Mouse (Mus musculus): ENCODE data around the gene Rasgrp1. TPM values are rescaled to one million over a fixed set of nuclear protein-coding genes. Genes with fewer than 3 reads are reported as not detected.
A peak's percentile ranks its signal among the peaks of the same experiment; 100 is the strongest.

Rasgrp1 gene
- polyA plus RNA-seq (2015; fragmentation: Nextera tagmentation; extraction: Ambion mirVana) = 0.98 and 1.8 TPM in 2 replicates

- ATAC-seq (ENCODE audit: borderline replicate concordance, extremely low read depth, low FRiP score, low TSS enrichment) = peak; percentile 57
- H3K4me2 ChIP-seq = peak within 1 kb of the TSS; percentile 91
- peaks cover 13% of the 10 kb centered on the region for H3K4me1 ChIP-seq
- WGBS = 1% methylated on average over 56 of the region's 56 CpGs
- peak within 1 kb of the TSS; percentile 51 for H3K4me3 ChIP-seq
- no peaks in the 10 kb centered on the region for H3K36me3 ChIP-seq
- H3K9ac ChIP-seq = peak within 1 kb of the TSS; percentile 53
- peaks cover 27% of the 10 kb centered on the region for H3K27me3 ChIP-seq
- no peak within 1 kb of the TSS for H3K27ac ChIP-seq
- no peaks in the 10 kb centered on the region for H3K9me3 ChIP-seq
These were observed at the start of gene Rasgrp1 for GRCm38 (mm10) chr2:117342547-117343239. Rasgrp1 (minus strand) TSS chr2:117343001.

- Histone ChIP-seq H3K9ac (no peak overlapping the region), H3K4me1 (no peaks in the 10 kb centered on the region), H3K27ac (no peak overlapping the region), H3K4me2 (no peak overlapping the region), H3K27me3 (no peaks in the 10 kb centered on the region), H3K4me3 (no peak overlapping the region), H3K36me3 (no peaks in the 10 kb centered on the region), H3K9me3 (no peaks in the 10 kb centered on the region)
- WGBS = 62% methylated on average over 17 of the region's 17 CpGs
- no peak for ATAC-seq (ENCODE audit: borderline replicate concordance, extremely low read depth, low FRiP score, low TSS enrichment)
These were observed 47.4 kb upstream of the Rasgrp1 start for GRCm38 (mm10) chr2:117389925-117390892.

GRCm38 (mm10) chr2:117389460-117389859 is 46.7 kb upstream of the Rasgrp1 start:
- WGBS = 76% methylated on average over 3 of the region's 3 CpGs
- ATAC-seq (ENCODE audit: borderline replicate concordance, extremely low read depth, low FRiP score, low TSS enrichment) = no peak
- Histone ChIP-seq H3K27ac (no peak overlapping the region), H3K4me1 (no peaks in the 10 kb centered on the region), H3K4me2 (no peak overlapping the region), H3K27me3 (no peaks in the 10 kb centered on the region), H3K9ac (no peak overlapping the region), H3K36me3 (no peaks in the 10 kb centered on the region), H3K9me3 (no peaks in the 10 kb centered on the region), H3K4me3 (no peak overlapping the region)

- H3K9ac ChIP-seq = no peak overlapping the region
- H3K9me3 ChIP-seq = no peaks in the 10 kb centered on the region
- no peak overlapping the region for H3K4me3 ChIP-seq
- no peaks in the 10 kb centered on the region for H3K27me3 ChIP-seq
- no peak overlapping the region for H3K27ac ChIP-seq
- H3K4me2 ChIP-seq = no peak overlapping the region
- 83% methylated on average over 4 of the region's 4 CpGs for WGBS
- no peaks in the 10 kb centered on the region for H3K36me3 ChIP-seq
- ATAC-seq (ENCODE audit: borderline replicate concordance, extremely low read depth, low FRiP score, low TSS enrichment) = no peak
- H3K4me1 ChIP-seq = no peaks in the 10 kb centered on the region
These were observed 45.3 kb upstream of the Rasgrp1 start for GRCm38 (mm10) chr2:117388121-117388520.

- no peak overlapping the region for H3K27ac ChIP-seq
- no peak overlapping the region for H3K4me2 ChIP-seq
- 84% methylated on average over 12 of the region's 12 CpGs for WGBS
- no peaks in the 10 kb centered on the region for H3K36me3 ChIP-seq
- H3K9ac ChIP-seq = no peak overlapping the region
- H3K4me3 ChIP-seq = no peak overlapping the region
- no peaks in the 10 kb centered on the region for H3K27me3 ChIP-seq
- no peak for ATAC-seq (ENCODE audit: borderline replicate concordance, extremely low read depth, low FRiP score, low TSS enrichment)
- no peaks in the 10 kb centered on the region for H3K4me1 ChIP-seq
- no peaks in the 10 kb centered on the region for H3K9me3 ChIP-seq
These were observed 44.3 kb upstream of the Rasgrp1 start for GRCm38 (mm10) chr2:117386981-117387705.

- ATAC-seq (ENCODE audit: borderline replicate concordance, extremely low read depth, low FRiP score, low TSS enrichment) = no peak
These were observed 43.3 kb upstream of the Rasgrp1 start for GRCm38 (mm10) chr2:117386036-117386590.

GRCm38 (mm10) chr2:117381314-117381713 is 38.5 kb upstream of the Rasgrp1 start:
- WGBS = 29% methylated on average over 3 of the region's 3 CpGs
- no peak overlapping the region for H3K9ac ChIP-seq
- H3K9me3 ChIP-seq = no peaks in the 10 kb centered on the region
- no peak overlapping the region for H3K4me2 ChIP-seq
- no peaks in the 10 kb centered on the region for H3K4me1 ChIP-seq
- no peak overlapping the region for H3K27ac ChIP-seq
- no peak for ATAC-seq (ENCODE audit: borderline replicate concordance, extremely low read depth, low FRiP score, low TSS enrichment)
- H3K36me3 ChIP-seq = no peaks in the 10 kb centered on the region
- H3K4me3 ChIP-seq = no peak overlapping the region
- no peaks in the 10 kb centered on the region for H3K27me3 ChIP-seq

More at GRCm38 (mm10) chr2:117386036-117386590, 43.3 kb upstream of the Rasgrp1 start:
- no peaks in the 10 kb centered on the region for H3K27me3 ChIP-seq
- no peaks in the 10 kb centered on the region for H3K4me1 ChIP-seq
- H3K4me2 ChIP-seq = no peak overlapping the region
- H3K36me3 ChIP-seq = no peaks in the 10 kb centered on the region
- H3K27ac ChIP-seq = no peak overlapping the region
- H3K9ac ChIP-seq = no peak overlapping the region
- 49% methylated on average over 7 of the region's 7 CpGs for WGBS
- no peaks in the 10 kb centered on the region for H3K9me3 ChIP-seq
- H3K4me3 ChIP-seq = no peak overlapping the region

GRCm38 (mm10) chr2:117374293-117374830 is 31.6 kb upstream of the Rasgrp1 start:
- H3K27me3 ChIP-seq = no peaks in the 10 kb centered on the region
- no peaks in the 10 kb centered on the region for H3K9me3 ChIP-seq
- no peak overlapping the region for H3K4me2 ChIP-seq
- H3K9ac ChIP-seq = no peak overlapping the region
- ATAC-seq (ENCODE audit: borderline replicate concordance, extremely low read depth, low FRiP score, low TSS enrichment) = no peak
- H3K4me1 ChIP-seq = no peaks in the 10 kb centered on the region
- H3K4me3 ChIP-seq = no peak overlapping the region
- H3K36me3 ChIP-seq = no peaks in the 10 kb centered on the region
- WGBS = 50% methylated on average over 2 of the region's 2 CpGs
- H3K27ac ChIP-seq = no peak overlapping the region

GRCm38 (mm10) chr2:117371706-117372105 is 28.9 kb upstream of the Rasgrp1 start:
- no peak overlapping the region for H3K27ac ChIP-seq
- H3K27me3 ChIP-seq = no peaks in the 10 kb centered on the region
- WGBS = 100% methylated on average over 1 of the region's 1 CpGs
- no peaks in the 10 kb centered on the region for H3K36me3 ChIP-seq
- no peak overlapping the region for H3K9ac ChIP-seq
- no peak for ATAC-seq (ENCODE audit: borderline replicate concordance, extremely low read depth, low FRiP score, low TSS enrichment)
- H3K4me2 ChIP-seq = no peak overlapping the region
- H3K9me3 ChIP-seq = no peaks in the 10 kb centered on the region
- no peaks in the 10 kb centered on the region for H3K4me1 ChIP-seq
- no peak overlapping the region for H3K4me3 ChIP-seq

- H3K36me3 ChIP-seq = no peaks in the 10 kb centered on the region
- H3K9me3 ChIP-seq = no peaks in the 10 kb centered on the region
- 70% methylated on average over 3 of the region's 3 CpGs for WGBS
- no peaks in the 10 kb centered on the region for H3K27me3 ChIP-seq
- no peak overlapping the region for H3K4me3 ChIP-seq
- H3K4me1 ChIP-seq = no peaks in the 10 kb centered on the region
- ATAC-seq (ENCODE audit: borderline replicate concordance, extremely low read depth, low FRiP score, low TSS enrichment) = no peak
- H3K27ac ChIP-seq = no peak overlapping the region
- no peak overlapping the region for H3K4me2 ChIP-seq
- H3K9ac ChIP-seq = no peak overlapping the region
These were observed 23.7 kb upstream of the Rasgrp1 start for GRCm38 (mm10) chr2:117366478-117366877.

GRCm38 (mm10) chr2:117364056-117364455 is 21.3 kb upstream of the Rasgrp1 start:
- Histone ChIP-seq H3K36me3 (no peaks in the 10 kb centered on the region), H3K4me1 (no peaks in the 10 kb centered on the region), H3K9me3 (no peaks in the 10 kb centered on the region), H3K9ac (no peak overlapping the region), H3K4me2 (no peak overlapping the region), H3K27ac (no peak overlapping the region), H3K27me3 (no peaks in the 10 kb centered on the region), H3K4me3 (no peak overlapping the region)
- 83% methylated on average over 2 of the region's 2 CpGs for WGBS
- ATAC-seq (ENCODE audit: borderline replicate concordance, extremely low read depth, low FRiP score, low TSS enrichment) = no peak

All from lung, embryonic 15.5 days (tissue).